Mouse (Mus musculus): ENCODE data around the gene Ugt1a8. TPM values are rescaled to one million over a fixed set of nuclear protein-coding genes. Genes with fewer than 3 reads are reported as not detected.

Gene Ugt1a8
- total and polyA plus RNA-seq, 3 experiments: not detected

DNA sequence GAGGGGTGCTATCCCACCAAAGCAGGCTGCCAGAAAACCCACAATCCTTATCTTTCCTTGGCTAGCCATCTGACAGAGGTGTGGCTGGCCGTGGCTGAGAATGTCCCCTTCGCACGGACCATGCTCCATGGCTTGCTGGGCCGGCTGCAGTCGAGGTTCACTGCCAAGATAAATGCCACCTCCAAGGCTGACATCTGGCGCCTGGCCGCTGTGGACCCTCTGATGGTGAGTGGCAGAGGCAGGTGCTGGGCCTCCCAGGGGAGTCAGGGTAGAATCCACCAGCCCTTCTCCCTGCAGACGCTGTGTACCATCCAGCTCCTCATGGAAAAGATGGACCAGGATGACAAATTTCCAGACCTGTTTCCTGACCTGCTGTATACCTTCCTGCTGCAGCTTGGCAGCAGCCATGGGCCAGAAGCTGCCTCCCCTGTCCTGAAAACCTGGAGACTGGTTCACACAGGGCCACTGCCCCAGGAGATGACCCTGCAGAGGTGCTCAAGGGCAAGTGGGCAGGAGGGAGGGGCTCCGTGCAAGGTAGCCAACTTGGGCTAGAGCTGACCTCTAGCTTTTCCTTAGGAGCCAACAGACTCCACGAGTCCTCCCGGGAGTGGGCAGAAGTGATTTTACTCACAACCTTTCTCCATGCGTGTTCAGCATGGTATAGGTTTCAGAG is 167.3 kb downstream of the Ugt1a8 start:
- no peak for TF ChIP-seq USF1 (IDR thresholded peaks at IDR 0.05; ENCODE audit: low read depth, low read length)
- TF ChIP-seq TAL1 (IDR thresholded peaks at IDR 0.05; ENCODE audit: low read length): peak; percentile 8; the same call in 1 of the 2 replicates
- TF ChIP-seq ZKSCAN1 (IDR thresholded peaks at IDR 0.05; ENCODE audit: low read depth, low read length): no peak
- TF ChIP-seq ZNF384 (IDR thresholded peaks at IDR 0.05; ENCODE audit: low read depth, low read length): no peak
- no peak for TF ChIP-seq POLR2AphosphoS2 (IDR thresholded peaks at IDR 0.05; ENCODE audit: low read length)
- no peak for TF ChIP-seq BHLHE40 (IDR thresholded peaks at IDR 0.05; ENCODE audit: borderline replicate concordance, low read depth, low read length)
- H3K27ac ChIP-seq (ENCODE audit: control insufficient read depth, low read depth, low read length): no peak overlapping the region
- H3K79me2 ChIP-seq (ENCODE audit: control insufficient read depth, insufficient read depth, low read length, poor library complexity): no peaks in the 10 kb centered on the region
- H3K36me3 ChIP-seq (ENCODE audit: control insufficient read depth in 1 of 2, insufficient read depth in 2 of 2, low read length in 2 of 2): no peaks in the 10 kb centered on the region
- no peaks in the 10 kb centered on the region for H3K27me3 ChIP-seq (ENCODE audit: control insufficient read depth in 1 of 2, insufficient read depth in 2 of 2, low read length in 2 of 2)
- 0 out of 4 replicates have a peak, but pooled peaks cover 0 to 3% of the 10 kb centered on the region in 2 experiments for H3K4me1 ChIP-seq (ENCODE audit: control insufficient read depth in 1 of 2, insufficient read depth in 2 of 2, low read length in 2 of 2)
- DNase-seq (ENCODE audit: low read depth, low spot score): no peak
- no peaks in the 10 kb centered on the region for H3K9me3 ChIP-seq (replicated peaks; ENCODE audit: insufficient read depth, low read length)
- H3K4me3 ChIP-seq (ENCODE audit: control insufficient read depth in 1 of 2, insufficient read depth in 1 of 2, low read depth in 2 of 2, low read length in 2 of 2): no peak overlapping the region
- no peak overlapping the region for H3K9ac ChIP-seq (ENCODE audit: control insufficient read depth, low read depth, low read length, poor library complexity, severe bottlenecking)

GRCm38 (mm10) chr1:88255466-88255857 is 167.8 kb downstream of the Ugt1a8 start:
- no peak overlapping the region for H3K4me3 ChIP-seq (ENCODE audit: control insufficient read depth in 1 of 2, insufficient read depth in 1 of 2, low read depth in 2 of 2, low read length in 2 of 2)
- H3K9me3 ChIP-seq (replicated peaks; ENCODE audit: insufficient read depth, low read length): no peaks in the 10 kb centered on the region
- DNase-seq (ENCODE audit: low read depth, low spot score): no peak
- no peak overlapping the region for H3K27ac ChIP-seq (ENCODE audit: control insufficient read depth, low read depth, low read length)
- H3K79me2 ChIP-seq (ENCODE audit: control insufficient read depth, insufficient read depth, low read length, poor library complexity): no peaks in the 10 kb centered on the region
- 0 out of 4 replicates have a peak, but pooled peaks cover 0 to 3% of the 10 kb centered on the region in 2 experiments for H3K4me1 ChIP-seq (ENCODE audit: control insufficient read depth in 1 of 2, insufficient read depth in 2 of 2, low read length in 2 of 2)
- TF ChIP-seq SIN3A (IDR thresholded peaks at IDR 0.05; ENCODE audit: low read length) (no peak), HCFC1 (IDR thresholded peaks at IDR 0.05; ENCODE audit: low read depth, low read length) (no peak), POLR2A (IDR thresholded peaks at IDR 0.05; ENCODE audit: control insufficient read depth in 1 of 2, insufficient read depth in 1 of 2, low read depth in 1 of 2, low read length in 2 of 2, poor library complexity in 1 of 2) (no peak), UBTF (IDR thresholded peaks at IDR 0.05; ENCODE audit: borderline replicate concordance, insufficient read depth, low read depth, low read length) (no peak), POLR2AphosphoS2 (IDR thresholded peaks at IDR 0.05; ENCODE audit: low read length) (no peak), MYC (IDR thresholded peaks at IDR 0.05; ENCODE audit: low read depth, low read length) (no peak), ZNF384 (IDR thresholded peaks at IDR 0.05; ENCODE audit: low read depth, low read length) (no peak), ZKSCAN1 (IDR thresholded peaks at IDR 0.05; ENCODE audit: low read depth, low read length) (no peak), CTCF (IDR thresholded peaks at IDR 0.05 in 2 of 3, conservative IDR thresholded peaks at IDR 0.05 in 1 of 3; ENCODE audit: control insufficient read depth in 1 of 3, insufficient read depth in 1 of 3, low read depth in 2 of 3, low read length in 3 of 3, poor library complexity in 1 of 3, severe bottlenecking in 1 of 3) (no peak), SMC3 (IDR thresholded peaks at IDR 0.05; ENCODE audit: low read depth, low read length) (no peak), TBP (IDR thresholded peaks at IDR 0.05; ENCODE audit: low read depth, low read length) (no peak), NRF1 (IDR thresholded peaks at IDR 0.05; ENCODE audit: insufficient read depth, low read depth, low read length, poor library complexity, severe bottlenecking) (no peak), RCOR1 (IDR thresholded peaks at IDR 0.05; ENCODE audit: low read depth, low read length) (no peak), ZMIZ1 (IDR thresholded peaks at IDR 0.05; ENCODE audit: low read depth, low read length) (no peak), RAD21 (IDR thresholded peaks at IDR 0.05; ENCODE audit: low read depth, low read length) (no peak), MYB (IDR thresholded peaks at IDR 0.05; ENCODE audit: low read depth, low read length) (no peak), ZC3H11A (IDR thresholded peaks at IDR 0.05; ENCODE audit: low read depth, low read length) (no peak)
- no peaks in the 10 kb centered on the region for H3K36me3 ChIP-seq (ENCODE audit: control insufficient read depth in 1 of 2, insufficient read depth in 2 of 2, low read length in 2 of 2)
- no peak overlapping the region for H3K9ac ChIP-seq (ENCODE audit: control insufficient read depth, low read depth, low read length, poor library complexity, severe bottlenecking)
- H3K27me3 ChIP-seq (ENCODE audit: control insufficient read depth in 1 of 2, insufficient read depth in 2 of 2, low read length in 2 of 2): no peaks in the 10 kb centered on the region

Measured in MEL (cell line).